Mouse (Mus musculus) limb, embryonic 13.5 days (tissue): ENCODE measurements around the gene Picalm. TPM values are rescaled to one million over a fixed set of nuclear protein-coding genes. Genes with fewer than 3 reads are reported as not detected.
"Not testable (repeated sequence)": the region's sequence is repeated elsewhere in the genome, so short reads cannot be mapped to it uniquely, and the experiment has no call there.

ENCODE experiments used
- ATAC-seq: fragments of 200-750 bp; cut with Nextera tagmentation; 2 replicates; pipeline ENCODE4 v1.8.0; 2017; ENCODE audit warnings: low read depth, moderate number of reproducible peaks, moderate TSS enrichment; ENCODE audit not compliant: low FRiP score
- H3K27ac ChIP-seq: fragments of 300-500 bp; sonication (generic); 2 replicates; pipeline ENCODE4 v1.5.1; 2015; ENCODE audit warnings: inconsistent platforms, mild to moderate bottlenecking, moderate library complexity
- H3K27me3 ChIP-seq: fragments of 300-500 bp; sonication (generic); 2 replicates; pipeline ENCODE4 v1.6.1; 2015; ENCODE audit warnings: mild to moderate bottlenecking, inconsistent platforms
- H3K36me3 ChIP-seq: fragments of 300-500 bp; sonication (generic); 2 replicates; pipeline ENCODE4 v1.6.1; 2015; ENCODE audit warnings: inconsistent platforms, mild to moderate bottlenecking, moderate library complexity
- H3K4me1 ChIP-seq: fragments of 300-500 bp; sonication (generic); 2 replicates; pipeline ENCODE4 v1.6.1; 2015; ENCODE audit warnings: inconsistent platforms
- H3K4me2 ChIP-seq: fragments of 300-500 bp; sonication (generic); replicated peaks from 2 replicates; pipeline ENCODE4 v1.6.1; 2015; ENCODE audit warnings: inconsistent platforms, mild to moderate bottlenecking, moderate library complexity
- H3K4me3 ChIP-seq: fragments of 300-500 bp; sonication (generic); 2 replicates; pipeline ENCODE4 v1.5.1; 2015; ENCODE audit warnings: moderate library complexity, mild to moderate bottlenecking, inconsistent platforms
- H3K9ac ChIP-seq: fragments of 300-500 bp; sonication (generic); 2 replicates; pipeline ENCODE4 v1.6.1; 2015; ENCODE audit warnings: mild to moderate bottlenecking, inconsistent platforms
- H3K9me3 ChIP-seq: fragments of 300-500 bp; sonication (generic); 2 replicates; pipeline ENCODE4 v1.6.1; 2016; ENCODE audit warnings: inconsistent platforms
- WGBS: fragments of 180-500 bp; shearing (Covaris S2); methylation state at CpG from one replicate; pipeline ENCODE4 v1.1.7; 2015; 5-methylcytosine and 5-hydroxymethylcytosine counted together
- polyA plus RNA-seq: library from polyadenylated mRNA; unstranded; fragments of >200 nt; fragmentation: Nextera tagmentation; extraction: Ambion mirVana; gene quantifications from 2 replicates; pipeline ENCODE4 v1.2.1, GENCODE M21; 2015

The Picalm gene
- polyA plus RNA-seq, 1 experiment from 2014 or later, result 44.3 TPM

DNA sequence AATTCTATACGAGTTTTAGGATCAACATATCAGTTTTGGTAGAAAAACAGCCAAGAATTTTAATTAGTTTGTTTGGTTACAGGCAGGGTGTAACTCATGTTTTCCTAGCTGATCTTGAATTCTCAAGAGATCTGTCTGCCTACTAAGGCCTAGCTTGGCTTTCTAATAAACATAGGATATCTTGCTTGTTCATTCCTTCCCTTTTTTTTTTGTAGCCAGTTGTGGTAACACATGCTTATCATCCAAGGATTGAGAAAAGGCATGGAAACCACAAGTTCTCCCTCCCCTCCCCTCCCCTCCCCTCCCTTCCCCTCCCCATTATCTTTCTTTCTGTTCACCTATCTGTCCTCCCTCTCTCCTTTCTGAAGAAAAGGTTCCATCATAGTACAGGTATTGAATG lies 36.0 kb downstream of the Picalm start:
- Histone ChIP-seq H3K27me3 (no peaks in the 10 kb centered on the region), H3K9me3 (no peaks in the 10 kb centered on the region), H3K9ac (no peak overlapping the region), H3K4me1 (no peaks in the 10 kb centered on the region), H3K27ac (no peak overlapping the region), H3K4me2 (no peak overlapping the region), H3K4me3 (no peak overlapping the region), H3K36me3 (peaks cover 50% of the 10 kb centered on the region)
- WGBS, result 71% methylated on average over 1 of the region's 1 CpGs
- no peak for ATAC-seq

DNA sequence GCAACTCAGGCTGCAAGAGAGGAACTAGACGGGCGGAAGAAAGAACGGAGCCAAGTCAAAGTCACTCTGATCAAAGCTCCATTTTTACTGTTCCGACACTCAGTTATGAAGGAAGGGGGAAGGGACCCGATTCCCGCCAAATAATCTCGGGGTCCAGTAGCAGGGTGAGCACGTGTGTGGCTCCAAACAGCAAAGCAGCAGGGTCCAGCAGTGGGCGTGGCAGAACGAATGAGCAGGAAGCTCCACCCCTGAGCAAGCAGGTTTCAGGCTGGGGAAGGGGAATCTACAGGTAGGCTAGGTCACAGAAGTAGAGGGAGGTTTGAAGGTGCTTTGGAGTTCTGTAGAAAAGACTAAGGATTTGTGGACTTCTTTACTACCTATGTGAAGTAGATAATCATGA lies 37.8 kb downstream of the Picalm start:
- 83% methylated on average over 10 of the region's 10 CpGs for WGBS

DNA sequence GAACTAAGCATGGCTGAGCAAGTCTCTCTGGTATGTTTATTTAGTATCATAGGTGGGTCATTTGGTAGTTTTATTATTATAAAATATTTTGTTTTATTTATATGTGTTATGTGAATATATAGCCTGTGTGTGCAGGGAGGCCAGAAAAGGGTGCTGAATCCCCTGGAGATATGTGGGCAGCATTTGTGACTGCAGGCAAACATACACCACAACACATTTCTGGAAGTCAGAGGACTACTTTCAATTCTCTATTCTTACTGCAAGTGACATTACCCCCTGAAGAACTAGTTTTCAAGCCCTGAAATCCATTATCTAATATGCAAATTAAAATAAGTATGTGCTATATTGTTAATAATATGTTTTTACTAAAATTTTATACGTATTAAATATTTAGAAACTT lies 43.8 kb downstream of the Picalm start:
- ATAC-seq, result no peak
- H3K4me3 ChIP-seq, result no peak overlapping the region
- WGBS, result 95% methylated on average over 1 of the region's 1 CpGs
- H3K36me3 ChIP-seq, result peaks cover 41% of the 10 kb centered on the region
- H3K9me3 ChIP-seq, result no peaks in the 10 kb centered on the region
- no peak overlapping the region for H3K9ac ChIP-seq
- H3K4me1 ChIP-seq, result no peaks in the 10 kb centered on the region
- H3K27me3 ChIP-seq, result no peaks in the 10 kb centered on the region
- H3K4me2 ChIP-seq, result no peak overlapping the region
- no peak overlapping the region for H3K27ac ChIP-seq

More for the DNA sequence above, 37.8 kb downstream of the Picalm start:
- not testable (repeated sequence) for H3K4me2 ChIP-seq, H3K4me1 ChIP-seq, H3K27me3 ChIP-seq, H3K9ac ChIP-seq, ATAC-seq, H3K9me3 ChIP-seq, H3K4me3 ChIP-seq, H3K27ac ChIP-seq
- H3K36me3 ChIP-seq, result peaks cover 42% of the 10 kb centered on the region

DNA sequence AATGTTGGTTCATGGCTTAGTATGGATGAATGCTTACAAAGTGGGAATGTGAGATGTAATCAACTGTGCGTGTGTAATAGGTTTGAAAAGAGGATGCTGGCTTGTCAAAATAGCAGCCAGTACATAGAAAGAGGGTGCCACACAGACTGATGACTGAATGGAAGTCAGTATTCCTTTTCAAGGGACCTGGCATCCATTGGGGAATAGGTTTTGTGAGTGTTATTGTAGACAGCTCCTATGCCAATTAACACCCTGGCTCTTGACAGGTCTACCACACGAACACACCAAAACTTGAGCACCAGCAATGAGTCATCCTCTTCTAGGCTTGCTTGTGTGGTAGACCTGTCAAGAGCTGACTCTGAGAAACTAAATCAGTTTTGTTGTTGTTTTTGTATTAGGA lies 45.6 kb downstream of the Picalm start:
- Histone ChIP-seq H3K27me3 (no peaks in the 10 kb centered on the region), H3K36me3 (peaks cover 50% of the 10 kb centered on the region), H3K4me3 (no peak overlapping the region), H3K9me3 (no peaks in the 10 kb centered on the region), H3K4me1 (no peaks in the 10 kb centered on the region), H3K4me2 (no peak overlapping the region), H3K9ac (no peak overlapping the region), H3K27ac (no peak overlapping the region)
- 88% methylated on average over 2 of the region's 2 CpGs for WGBS
- no peak for ATAC-seq

DNA sequence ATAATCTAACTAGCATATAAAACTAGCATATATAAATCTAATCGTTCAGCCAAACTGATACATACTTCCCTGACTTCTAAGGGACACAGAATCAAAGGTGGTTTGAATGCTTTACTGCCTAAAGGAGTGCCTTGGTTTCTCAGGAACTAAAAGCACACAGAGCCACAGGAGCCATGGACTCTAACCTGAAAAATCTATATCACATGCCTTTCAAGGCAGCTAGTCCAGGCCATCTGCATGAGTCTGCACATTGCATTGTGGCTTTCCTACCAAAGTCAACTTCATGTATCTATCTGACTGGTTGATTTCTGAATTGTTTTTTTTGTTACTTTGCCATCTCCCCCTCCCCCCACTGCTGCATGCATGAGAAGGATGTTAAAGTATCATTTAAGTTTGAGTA lies 50.6 kb downstream of the Picalm start:
- no peak for ATAC-seq
- no peaks in the 10 kb centered on the region for H3K27me3 ChIP-seq
- peaks cover 50% of the 10 kb centered on the region for H3K36me3 ChIP-seq
- H3K4me1 ChIP-seq, result no peaks in the 10 kb centered on the region
- 81% methylated on average over 1 of the region's 1 CpGs for WGBS
- no peaks in the 10 kb centered on the region for H3K9me3 ChIP-seq
- no peak overlapping the region for H3K27ac ChIP-seq
- H3K4me3 ChIP-seq, result no peak overlapping the region
- H3K4me2 ChIP-seq, result no peak overlapping the region
- H3K9ac ChIP-seq, result no peak overlapping the region

DNA sequence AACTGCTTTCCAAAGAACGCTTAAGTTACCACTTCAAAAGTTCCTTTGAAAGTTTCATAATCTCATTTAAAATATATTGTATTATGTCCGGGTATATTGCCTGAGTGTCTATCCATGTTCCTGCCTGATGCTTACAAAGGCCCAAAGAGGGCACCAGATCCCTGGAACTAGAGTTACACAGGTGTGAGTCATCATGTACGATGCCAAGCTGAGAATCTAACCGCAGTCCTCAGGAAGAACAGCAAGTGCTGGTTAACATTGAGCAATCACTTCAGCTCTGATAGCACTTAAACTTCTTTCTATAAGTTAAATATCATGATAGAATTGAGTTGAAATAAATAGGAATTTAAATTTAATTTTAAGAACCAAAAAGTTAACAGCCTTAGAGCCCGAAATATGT lies 70.2 kb downstream of the Picalm start:
- H3K36me3 ChIP-seq, result peaks cover 26% of the 10 kb centered on the region
- WGBS, result 89% methylated on average over 5 of the region's 5 CpGs
- H3K27ac ChIP-seq, result no peak overlapping the region
- H3K4me2 ChIP-seq, result no peak overlapping the region
- no peak overlapping the region for H3K4me3 ChIP-seq
- no peaks in the 10 kb centered on the region for H3K27me3 ChIP-seq
- no peak for ATAC-seq
- no peaks in the 10 kb centered on the region for H3K9me3 ChIP-seq
- no peak overlapping the region for H3K9ac ChIP-seq
- 0 out of 2 replicates have a peak, but pooled peaks cover 4% of the 10 kb centered on the region for H3K4me1 ChIP-seq

DNA sequence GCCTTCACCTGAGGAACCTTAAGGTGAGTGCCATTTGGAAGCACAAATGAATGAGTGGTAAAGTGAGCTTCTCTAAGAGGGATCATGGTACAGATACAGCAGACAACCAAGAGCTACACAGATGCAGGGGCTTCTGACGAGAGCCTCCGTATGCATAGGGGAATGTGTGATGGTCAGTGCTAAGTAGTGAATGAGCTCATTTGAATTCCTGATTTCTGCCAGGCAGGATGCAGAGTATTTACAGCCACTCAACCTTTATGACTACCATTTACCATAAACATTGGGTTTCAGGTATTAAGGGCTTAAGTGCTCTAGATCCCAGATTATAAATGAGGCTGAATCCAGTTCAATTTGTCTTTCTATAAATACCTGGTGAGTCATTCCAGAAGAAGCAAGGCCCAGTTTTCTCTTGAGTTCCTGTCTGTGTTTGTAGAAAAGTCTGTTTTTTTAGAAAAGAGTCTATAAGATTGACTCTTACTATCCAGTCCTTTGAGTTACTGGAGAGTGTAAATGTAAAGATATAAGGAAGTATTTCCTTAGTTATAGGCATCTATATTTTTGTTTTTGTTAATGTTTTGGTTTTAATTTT lies 72.0 kb downstream of the Picalm start:
- H3K36me3 ChIP-seq, result peaks cover 25% of the 10 kb centered on the region
- 46% methylated on average over 2 of the region's 2 CpGs for WGBS

DNA sequence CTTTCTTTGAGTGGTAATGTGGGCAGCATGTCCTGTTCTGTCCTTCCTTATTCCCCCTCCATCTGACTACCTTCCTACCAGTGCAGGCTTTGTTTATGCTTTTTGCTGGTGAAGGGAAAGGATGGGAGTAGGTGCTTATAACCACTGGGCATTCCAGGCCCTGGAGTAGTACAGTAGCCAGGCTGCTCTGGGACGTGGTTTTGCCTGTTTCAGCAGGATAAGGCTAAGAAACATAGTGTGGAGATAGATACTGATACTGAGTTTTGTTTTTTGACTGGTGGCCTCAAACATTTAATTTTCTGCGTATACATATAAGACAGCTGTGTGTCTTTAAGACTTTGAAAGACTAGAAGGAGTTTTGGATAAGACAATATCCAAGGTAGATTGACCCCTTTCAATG lies 73.9 kb downstream of the Picalm start:
- H3K4me2 ChIP-seq, result no peak overlapping the region
- no peak for ATAC-seq

More for the DNA sequence above, 72.0 kb downstream of the Picalm start:
- Histone ChIP-seq H3K4me2 (no peak overlapping the region), H3K27me3 (no peaks in the 10 kb centered on the region), H3K4me1 (0 out of 2 replicates have a peak, but pooled peaks cover 4% of the 10 kb centered on the region), H3K9me3 (no peaks in the 10 kb centered on the region), H3K27ac (no peak overlapping the region), H3K9ac (no peak overlapping the region), H3K4me3 (no peak overlapping the region)
- no peak for ATAC-seq

DNA sequence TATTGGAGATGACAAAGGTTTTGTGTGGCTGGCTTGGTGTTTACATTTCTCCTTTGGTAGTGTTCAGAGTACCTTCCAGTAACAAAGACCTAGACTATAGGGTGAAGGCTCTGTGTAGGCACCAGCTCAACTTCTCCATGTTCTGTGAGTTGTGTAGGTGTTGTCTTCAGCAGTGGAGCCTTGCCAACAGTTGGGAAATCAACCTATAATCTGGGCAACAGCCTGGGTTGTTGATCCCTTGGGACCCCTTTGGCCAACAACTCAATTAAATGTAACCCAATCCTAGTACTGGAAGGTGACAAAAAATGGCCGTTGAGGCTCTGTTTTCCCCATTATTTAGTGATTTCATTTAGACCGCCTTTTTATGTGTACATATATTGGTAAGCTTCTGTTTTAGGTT lies 80.1 kb downstream of the Picalm start:
- peaks cover 41% of the 10 kb centered on the region for H3K36me3 ChIP-seq
- WGBS, result 77% methylated on average over 2 of the region's 2 CpGs
- H3K4me1 ChIP-seq, result no peaks in the 10 kb centered on the region
- no peak overlapping the region for H3K4me2 ChIP-seq
- no peaks in the 10 kb centered on the region for H3K27me3 ChIP-seq
- no peak overlapping the region for H3K4me3 ChIP-seq
- no peak overlapping the region for H3K27ac ChIP-seq
- no peak overlapping the region for H3K9ac ChIP-seq
- ATAC-seq, result no peak
- H3K9me3 ChIP-seq, result no peaks in the 10 kb centered on the region

More for the DNA sequence above, 73.9 kb downstream of the Picalm start:
- 93% methylated on average over 2 of the region's 2 CpGs for WGBS
- Histone ChIP-seq H3K36me3 (peaks cover 35% of the 10 kb centered on the region), H3K9me3 (no peaks in the 10 kb centered on the region), H3K4me3 (no peak overlapping the region), H3K4me1 (0 out of 2 replicates have a peak, but pooled peaks cover 4% of the 10 kb centered on the region), H3K27me3 (no peaks in the 10 kb centered on the region), H3K9ac (no peak overlapping the region), H3K27ac (no peak overlapping the region)

DNA sequence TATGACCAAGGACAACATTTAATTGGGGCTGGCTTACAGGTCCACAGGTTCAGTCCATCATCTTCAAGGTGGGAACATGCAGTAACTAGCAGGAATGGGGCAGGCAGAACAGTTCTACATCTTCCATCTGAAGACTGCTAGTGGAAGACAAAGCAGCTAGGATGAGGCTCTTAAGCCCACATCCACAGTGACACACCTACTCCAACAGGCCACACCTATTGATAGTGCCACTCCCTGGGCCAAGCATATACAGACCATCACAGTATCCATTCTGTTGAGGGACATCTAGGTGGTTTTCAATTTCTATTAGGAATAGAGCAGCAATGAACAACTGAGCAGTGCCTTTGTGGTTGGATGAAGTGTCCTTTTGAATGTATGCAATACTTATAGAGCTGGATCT lies 80.9 kb downstream of the Picalm start:
- Histone ChIP-seq H3K4me3 (no peak overlapping the region), H3K4me2 (no peak overlapping the region), H3K36me3 (peaks cover 39% of the 10 kb centered on the region), H3K9me3 (no peaks in the 10 kb centered on the region), H3K27me3 (no peaks in the 10 kb centered on the region), H3K4me1 (0 out of 2 replicates have a peak, but pooled peaks cover 4% of the 10 kb centered on the region), H3K27ac (no peak overlapping the region), H3K9ac (no peak overlapping the region)
- ATAC-seq, result 0 out of 2 replicates have a peak, but pooled peaks have one; percentile 7

DNA sequence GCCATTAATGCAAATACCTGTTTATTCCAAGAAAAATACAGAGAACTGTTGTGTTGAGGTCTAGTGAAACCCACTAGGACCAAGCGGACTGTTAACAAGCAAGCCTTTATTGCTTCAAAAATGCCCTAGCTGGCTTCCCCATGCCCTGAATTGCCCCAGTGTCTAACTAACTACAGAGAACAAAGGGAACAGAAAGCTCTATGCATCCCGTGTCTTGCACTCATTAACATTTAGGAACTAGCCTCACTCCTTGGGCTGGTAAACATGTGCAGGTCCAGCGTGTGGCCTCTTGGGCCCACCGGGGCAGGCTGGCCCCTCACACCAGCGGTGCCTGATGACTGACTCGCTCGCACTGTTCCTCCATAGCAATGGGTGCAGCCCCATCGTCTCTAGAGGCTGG lies 86.5 kb downstream of the Picalm start:
- WGBS, result 39% methylated on average over 8 of the region's 8 CpGs
- no peaks in the 10 kb centered on the region for H3K36me3 ChIP-seq
- no peak overlapping the region for H3K9ac ChIP-seq
- H3K27me3 ChIP-seq, result no peaks in the 10 kb centered on the region
- H3K4me2 ChIP-seq, result 0 out of 2 replicates have a peak overlapping the region, but pooled peaks have one; percentile 20
- H3K27ac ChIP-seq, result peak overlapping the region; percentile 83
- no peaks in the 10 kb centered on the region for H3K9me3 ChIP-seq
- ATAC-seq, result peak; percentile 61; the same call in 1 of the 2 replicates
- no peak overlapping the region for H3K4me3 ChIP-seq
- peaks cover 24% of the 10 kb centered on the region for H3K4me1 ChIP-seq

DNA sequence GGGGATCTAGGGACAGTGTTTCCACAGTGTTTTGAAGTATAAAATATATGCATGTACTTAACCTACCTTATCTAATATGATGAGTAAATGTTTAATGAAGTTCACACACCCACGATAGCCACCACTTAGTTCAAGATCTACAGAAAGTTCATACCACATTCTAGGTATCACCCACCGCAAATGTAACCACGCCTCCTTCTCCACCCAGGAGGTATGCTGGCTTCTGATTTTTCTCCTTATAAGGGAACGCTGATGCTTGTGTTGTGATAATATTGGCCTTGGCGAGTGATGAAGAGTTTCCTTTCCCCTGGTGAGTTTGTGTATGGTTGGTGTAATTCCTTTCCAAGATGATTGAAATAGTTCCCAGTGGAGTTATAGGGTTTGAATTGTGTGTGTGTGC lies 88.1 kb downstream of the Picalm start:
- no peak overlapping the region for H3K4me2 ChIP-seq
- H3K9ac ChIP-seq, result no peak overlapping the region
- no peak for ATAC-seq
- no peak overlapping the region for H3K4me3 ChIP-seq
- H3K36me3 ChIP-seq, result no peaks in the 10 kb centered on the region
- no peaks in the 10 kb centered on the region for H3K9me3 ChIP-seq
- WGBS, result 75% methylated on average over 5 of the region's 5 CpGs
- H3K27ac ChIP-seq, result no peak overlapping the region
- H3K27me3 ChIP-seq, result no peaks in the 10 kb centered on the region
- peaks cover 24% of the 10 kb centered on the region for H3K4me1 ChIP-seq

DNA sequence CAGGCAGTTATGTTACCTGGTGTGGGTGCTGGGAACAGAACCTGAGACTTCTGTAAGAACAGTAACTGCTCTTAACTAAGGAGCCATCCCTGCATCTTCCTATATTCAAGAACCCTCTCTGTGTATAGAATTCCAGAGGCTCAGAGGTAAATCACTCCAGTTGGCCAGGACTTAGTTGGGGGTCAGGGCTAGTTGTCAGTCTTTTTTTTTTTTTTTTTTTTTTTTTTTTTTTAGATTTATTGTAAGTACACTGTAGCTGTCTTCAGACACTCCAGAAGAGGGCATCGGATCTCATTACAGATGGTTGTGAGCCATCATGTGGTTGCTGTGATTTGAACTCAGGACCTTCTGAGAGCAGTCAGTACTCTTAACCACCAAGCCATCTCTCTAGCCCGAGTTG lies 91.5 kb downstream of the Picalm start:
- whole genome bisulfite sequencing, result 76% methylated on average over 2 of the region's 2 CpGs
- Histone ChIP-seq H3K4me1 (peaks cover 19% of the 10 kb centered on the region), H3K9me3 (no peaks in the 10 kb centered on the region), H3K4me2 (no peak overlapping the region), H3K27me3 (no peaks in the 10 kb centered on the region), H3K9ac (no peak overlapping the region), H3K4me3 (no peak overlapping the region), H3K36me3 (no peaks in the 10 kb centered on the region), H3K27ac (no peak overlapping the region)
- no peak for ATAC-seq
